23 mouse cellular contexts compared by ENCODE assay signal in genomic region chr12:76499276-76499675, GRCm38 (mm10). TPM values are rescaled to one million over a fixed set of nuclear protein-coding genes. Genes with fewer than 3 reads are reported as not detected.
A peak's percentile ranks its signal among the peaks of the same experiment; 100 is the strongest.
DNase-seq lines count a peak whose midpoint lies in the region; ATAC-seq and TF ChIP-seq lines count a peak whose summit lies in the region.
"Had no signal": no experiment of that assay in that cellular context is flagged by ENCODE, and none has a peak within 500 bp of the region (broad histone marks: within the 10 kb centered on the region; RNA-seq: fewer than 3 reads in every experiment).

No protein-coding gene starts in this region.

- H3K9ac ChIP-seq in kidney, postnatal 0 days (ENCODE audit: low read depth, low read length), result no peak overlapping the region
- H3K9ac ChIP-seq in kidney, embryonic 16.5 days (replicated peaks; ENCODE audit: low read length), result no peak overlapping the region
- H3K9ac ChIP-seq in ES-Bruce4 (ENCODE audit: low read depth, poor library complexity, severe bottlenecking) (no peak overlapping the region), ES-E14 (ENCODE audit: insufficient read depth, low read depth, low read length, poor library complexity, severe bottlenecking) (no peak overlapping the region)
- H3K9ac ChIP-seq: forebrain, embryonic 13.5 days; hindbrain, embryonic 12.5 days; hindbrain, embryonic 15.5 days had no signal

- H3K27me3 ChIP-seq in kidney, postnatal 0 days (ENCODE audit: insufficient read depth, low read length), result no peaks in the 10 kb centered on the region
- H3K27me3 ChIP-seq in kidney, embryonic 16.5 days (ENCODE audit: insufficient read depth, low read length), result 0 out of 2 replicates have a peak, but pooled peaks cover 3% of the 10 kb centered on the region
- H3K27me3 ChIP-seq in ES-Bruce4 (ENCODE audit: control insufficient read depth, insufficient read depth, low read length, poor library complexity, severe bottlenecking), result no peaks in the 10 kb centered on the region
- H3K27me3 ChIP-seq: hindbrain, embryonic 12.5 days; Patski had no signal

- no peak for ATAC-seq in kidney, postnatal 0 days (replicated peaks; ENCODE audit: low FRiP score, low read depth)
- no peak for ATAC-seq in kidney, embryonic 16.5 days (ENCODE audit: low FRiP score, low TSS enrichment)
- ATAC-seq: activated CD4-positive, CD25-positive, alpha-beta regulatory T cell, adult 4 months; CD4-positive, CD25-positive, alpha-beta regulatory T cell, adult 4 months; forebrain, embryonic 13.5 days; forebrain, embryonic 16.5 days; Patski had no signal

- H3K27ac ChIP-seq in kidney, postnatal 0 days, result 0 out of 2 replicates have a peak overlapping the region, but pooled peaks have one; percentile 8
- no peak overlapping the region for H3K27ac ChIP-seq in kidney, embryonic 16.5 days (ENCODE audit: low read length)
- H3K27ac ChIP-seq in ES-Bruce4 (ENCODE audit: insufficient read depth, low read length) (no peak overlapping the region), ES-E14 (ENCODE audit: insufficient read depth, low read depth, low read length, poor library complexity, severe bottlenecking) (no peak overlapping the region)
- H3K27ac ChIP-seq: forebrain, embryonic 10.5 days; forebrain, embryonic 13.5 days; hindbrain, embryonic 12.5 days; hindbrain, embryonic 15.5 days had no signal

- H3K4me2 ChIP-seq in kidney, postnatal 0 days (ENCODE audit: low read length), result no peak overlapping the region
- no peak overlapping the region for H3K4me2 ChIP-seq in kidney, embryonic 16.5 days (replicated peaks; ENCODE audit: low read depth, low read length)
- H3K4me2 ChIP-seq: forebrain, embryonic 13.5 days; heart, embryonic 11.5 days; hindbrain, embryonic 12.5 days; hindbrain, embryonic 15.5 days had no signal

- no peaks in the 10 kb centered on the region for H3K9me3 ChIP-seq in kidney, postnatal 0 days (replicated peaks; ENCODE audit: low read length)
- no peaks in the 10 kb centered on the region for H3K9me3 ChIP-seq in kidney, embryonic 16.5 days (ENCODE audit: low read length)
- no peaks in the 10 kb centered on the region for H3K9me3 ChIP-seq in ES-Bruce4 (replicated peaks; ENCODE audit: control insufficient read depth, insufficient read depth, low read length, poor library complexity, severe bottlenecking)
- H3K9me3 ChIP-seq in ES-E14 (ENCODE audit: control insufficient read depth, insufficient read depth, low read depth, low read length), result no peaks in the 10 kb centered on the region
- H3K9me3 ChIP-seq: forebrain, embryonic 10.5 days; forebrain, embryonic 13.5 days; hindbrain, embryonic 12.5 days; hindbrain, embryonic 15.5 days had no signal

- H3K4me1 ChIP-seq in kidney, postnatal 0 days (replicated peaks; ENCODE audit: insufficient read depth, low read length), result no peaks in the 10 kb centered on the region
- peaks cover 14% of the 10 kb centered on the region; the same call in 1 of the 2 replicates for H3K4me1 ChIP-seq in kidney, embryonic 16.5 days (ENCODE audit: insufficient read depth, low read length)
- H3K4me1 ChIP-seq in ES-Bruce4 (ENCODE audit: control insufficient read depth, insufficient read depth, low read length) (no peaks in the 10 kb centered on the region), ES-E14 (ENCODE audit: control insufficient read depth in 2 of 2, insufficient read depth in 2 of 2, low read length in 2 of 2, poor library complexity in 1 of 2) (peaks cover 5 to 31% of the 10 kb centered on the region in 2 experiments; a peak in 3 of 4 replicates)
- H3K4me1 ChIP-seq: hindbrain, embryonic 15.5 days had no signal

- intact Hi-C loops in gastrocnemius, postnatal 14 days (cut with DNase I; ENCODE audit: low total_unique reads), result loop anchor here (5.0 to 10.0 kb wide), 2 partner anchors 43 to 226 kb away; no protein-coding TSS in a partner anchor

- DNase-seq in kidney, postnatal 0 days (ENCODE audit: low spot score), result no peak
- no peak for DNase-seq in ES-E14 (ENCODE audit: low read depth, low spot score)
- DNase-seq in ZHBTc4 (ENCODE audit: low read depth, low spot score), result peak; percentile 33
- DNase-seq in thymus, postnatal 4 days, result no peak
- DNase-seq in gastrocnemius, postnatal 14 days, result no peak
- DNase-seq: adrenal gland, postnatal 10 days; adrenal gland, postnatal 36 days; cerebellum, adult 18-20 months; cerebellum, adult 9-10 months; cerebellum, postnatal 14 days; gastrocnemius, postnatal 10 days; heart, adult 11 months had no signal

- no peaks in the 10 kb centered on the region for H3K36me3 ChIP-seq in kidney, postnatal 0 days (ENCODE audit: insufficient read depth, low read length)
- H3K36me3 ChIP-seq in kidney, embryonic 16.5 days (ENCODE audit: insufficient read depth, low read length), result no peaks in the 10 kb centered on the region
- no peaks in the 10 kb centered on the region for H3K36me3 ChIP-seq in ES-Bruce4 (ENCODE audit: control insufficient read depth, insufficient read depth, low read length, poor library complexity, severe bottlenecking)
- no peaks in the 10 kb centered on the region for H3K36me3 ChIP-seq in ES-E14 (ENCODE audit: control insufficient read depth, insufficient read depth, low read length, poor library complexity, severe bottlenecking)
- H3K36me3 ChIP-seq: forebrain, embryonic 10.5 days; hindbrain, embryonic 12.5 days; hindbrain, embryonic 15.5 days had no signal

- TF ChIP-seq EP300 in ES-Bruce4 (IDR thresholded peaks at IDR 0.05; ENCODE audit: insufficient read depth, low read depth, low read length), result 0 out of 2 replicates have a peak, but pooled peaks have one; percentile 20

- in situ Hi-C loops in ES-E14 (cut with MboI; ENCODE audit: low sequenced_read_pairs in 2 of 2, unreplicated experiment in 2 of 2), result loop anchor here in 1 of 2 experiments (10.0 kb wide), 1 partner anchor 96 kb away; no protein-coding TSS in a partner anchor

- no peak for TF ChIP-seq CTCF in kidney, postnatal 0 days (IDR thresholded peaks at IDR 0.05; ENCODE audit: low read depth)
- TF ChIP-seq CTCF in ES-Bruce4 (IDR thresholded peaks at IDR 0.05; ENCODE audit: low read depth, low read length), result no peak

- no peak overlapping the region for H3K4me3 ChIP-seq in kidney, postnatal 0 days (replicated peaks; ENCODE audit: low read depth, low read length)
- H3K4me3 ChIP-seq in kidney, embryonic 16.5 days (ENCODE audit: low read length), result no peak overlapping the region
- no peak overlapping the region for H3K4me3 ChIP-seq in ES-Bruce4 (ENCODE audit: low read depth, low read length)
- no peak overlapping the region for H3K4me3 ChIP-seq in ES-E14 (ENCODE audit: insufficient read depth in 1 of 2, low read depth in 1 of 2, low read length in 2 of 2, poor library complexity in 1 of 2, severe bottlenecking in 1 of 2)
- H3K4me3 ChIP-seq: forebrain, embryonic 10.5 days; forebrain, embryonic 13.5 days; hindbrain, embryonic 12.5 days; hindbrain, embryonic 15.5 days had no signal

- no peak for TF ChIP-seq POLR2A in ES-Bruce4 (IDR thresholded peaks at IDR 0.05; ENCODE audit: insufficient read depth, low read length)

- WGBS in kidney, postnatal 0 days, result 76% methylated on average over 9 of the region's 9 CpGs
- 80% methylated on average over 9 of the region's 9 CpGs for WGBS in kidney, embryonic 16.5 days

TF ChIP-seq in ES-E14, 5 proteins besides CTCF, POLR2A, EP300 and RAD21:
- TF ChIP-seq HCFC1 (IDR thresholded peaks at IDR 0.05; ENCODE audit: borderline replicate concordance, insufficient read depth, low read length) (no peak), ZC3H11A (IDR thresholded peaks at IDR 0.05; ENCODE audit: borderline replicate concordance, low read depth, low read length) (no peak), ZNF384 (IDR thresholded peaks at IDR 0.05; ENCODE audit: low read depth, low read length) (peak; percentile 62; the same call in 1 of the 2 replicates)

RNA-seq across cellular contexts. Expression of gene Plekhg3, which starts 31.4 kb away (rescaled TPM):
- 14.9 and 17.7 TPM in 2 replicates for polyA plus RNA-seq in kidney, postnatal 0 days (2015; fragmentation: Nextera tagmentation; extraction: Ambion mirVana)
- polyA plus RNA-seq in kidney, embryonic 16.5 days (2015; fragmentation: Nextera tagmentation; extraction: Ambion mirVana), result 23.0 and 24.8 TPM in 2 replicates
- polyA plus RNA-seq in ES-Bruce4 (2011; ENCODE audit: insufficient read depth, insufficient read length, low read depth, missing spikeins), result 25.3 and 28.5 TPM in 2 replicates
- total RNA-seq in ES-E14 (2012; rRNA removed), result 10.9 and 12.1 TPM in 2 replicates
- 10 to 100 TPM; 10.3 to 11.7 TPM for total RNA-seq in gastrocnemius, postnatal 14 days (2021)
